Comparison of ENCODE assay signal across 14 mouse cellular contexts in the genomic region with DNA sequence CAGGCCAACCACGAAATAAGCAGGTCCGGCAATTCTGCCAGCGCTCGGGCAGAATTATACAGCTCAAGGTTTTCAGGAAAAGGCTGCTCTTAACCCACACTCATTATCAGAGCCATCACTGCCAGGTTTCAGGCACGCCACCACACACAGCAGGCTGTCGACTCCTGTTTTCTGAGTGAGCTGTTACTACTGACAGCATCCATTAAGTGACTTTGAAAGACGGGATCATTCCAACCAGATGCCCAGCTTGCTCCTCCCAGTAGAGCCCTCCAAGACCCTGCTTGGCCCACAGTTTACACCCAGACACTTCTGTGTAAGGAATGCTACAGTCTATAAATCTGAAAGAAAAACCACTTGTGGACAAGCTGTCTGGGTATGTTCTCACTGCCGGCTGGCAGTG. TPM values are rescaled to one million over a fixed set of nuclear protein-coding genes. Genes with fewer than 3 reads are reported as not detected.
A peak's percentile ranks its signal among the peaks of the same experiment; 100 is the strongest.
DNase-seq lines count a peak whose midpoint lies in the region; ATAC-seq and TF ChIP-seq lines count a peak whose summit lies in the region.
"Had no signal": no experiment of that assay in that cellular context is flagged by ENCODE, and none has a peak within 500 bp of the region (broad histone marks: within the 10 kb centered on the region; RNA-seq: fewer than 3 reads in every experiment).

No protein-coding gene starts in this region.

- no peak for TF ChIP-seq CTCF in lung, embryonic 14.5 days (IDR thresholded peaks at IDR 0.05; ENCODE audit: low read depth)

- H3K9ac ChIP-seq in lung, embryonic 14.5 days, result no peak overlapping the region
- no peak overlapping the region for H3K9ac ChIP-seq in embryonic facial prominence, embryonic 14.5 days (ENCODE audit: low read depth, low read length)
- H3K9ac ChIP-seq in neural tube, embryonic 13.5 days, result no peak overlapping the region
- H3K9ac ChIP-seq: embryonic facial prominence, embryonic 12.5 days; limb, embryonic 13.5 days had no signal

- peaks cover 42% of the 10 kb centered on the region for H3K36me3 ChIP-seq in heart, embryonic 10.5 days
- H3K36me3 ChIP-seq in lung, embryonic 14.5 days (ENCODE audit: insufficient read depth), result peaks cover 40% of the 10 kb centered on the region
- peaks cover 37% of the 10 kb centered on the region for H3K36me3 ChIP-seq in embryonic facial prominence, embryonic 14.5 days (ENCODE audit: control insufficient read depth, insufficient read depth, low read length)
- H3K36me3 ChIP-seq in neural tube, embryonic 13.5 days, result peaks cover 38% of the 10 kb centered on the region

- no peak overlapping the region for H3K4me3 ChIP-seq in heart, embryonic 10.5 days
- H3K4me3 ChIP-seq in lung, embryonic 14.5 days (ENCODE audit: low read depth, low read length), result no peak overlapping the region
- H3K4me3 ChIP-seq in embryonic facial prominence, embryonic 14.5 days (ENCODE audit: low read depth, low read length), result no peak overlapping the region
- H3K4me3 ChIP-seq in neural tube, embryonic 13.5 days, result no peak overlapping the region
- H3K4me3 ChIP-seq: embryonic facial prominence, embryonic 12.5 days; limb, embryonic 13.5 days had no signal

- 0 out of 2 replicates have a peak overlapping the region, but pooled peaks have one; percentile 22 for H3K27ac ChIP-seq in heart, embryonic 10.5 days
- peak overlapping the region; percentile 25; the same call in 1 of the 2 replicates for H3K27ac ChIP-seq in lung, embryonic 14.5 days (ENCODE audit: low read depth)
- no peak overlapping the region for H3K27ac ChIP-seq in embryonic facial prominence, embryonic 14.5 days (replicated peaks; ENCODE audit: low read depth, low read length)
- H3K27ac ChIP-seq in neural tube, embryonic 13.5 days (replicated peaks), result no peak overlapping the region
- H3K27ac ChIP-seq: embryonic facial prominence, embryonic 12.5 days; limb, embryonic 13.5 days had no signal

- no peak overlapping the region for H3K4me2 ChIP-seq in lung, embryonic 14.5 days
- no peak overlapping the region for H3K4me2 ChIP-seq in embryonic facial prominence, embryonic 14.5 days (ENCODE audit: low read depth, low read length)
- H3K4me2 ChIP-seq in neural tube, embryonic 13.5 days, result no peak overlapping the region
- H3K4me2 ChIP-seq: embryonic facial prominence, embryonic 12.5 days; limb, embryonic 13.5 days had no signal

- H3K27me3 ChIP-seq in heart, embryonic 10.5 days (ENCODE audit: insufficient read depth, poor library complexity, severe bottlenecking), result no peaks in the 10 kb centered on the region
- H3K27me3 ChIP-seq in lung, embryonic 14.5 days (ENCODE audit: insufficient read depth, low read length), result no peaks in the 10 kb centered on the region
- no peaks in the 10 kb centered on the region for H3K27me3 ChIP-seq in embryonic facial prominence, embryonic 14.5 days (replicated peaks; ENCODE audit: control insufficient read depth, insufficient read depth, low read length)
- no peaks in the 10 kb centered on the region for H3K27me3 ChIP-seq in neural tube, embryonic 13.5 days
- H3K27me3 ChIP-seq: embryonic facial prominence, embryonic 12.5 days; limb, embryonic 13.5 days had no signal

- H3K9me3 ChIP-seq in heart, embryonic 10.5 days, result no peaks in the 10 kb centered on the region
- H3K9me3 ChIP-seq in lung, embryonic 14.5 days (ENCODE audit: low read depth, low read length), result no peaks in the 10 kb centered on the region
- H3K9me3 ChIP-seq in embryonic facial prominence, embryonic 14.5 days (ENCODE audit: control insufficient read depth, low read length), result no peaks in the 10 kb centered on the region
- H3K9me3 ChIP-seq in neural tube, embryonic 13.5 days, result no peaks in the 10 kb centered on the region
- H3K9me3 ChIP-seq: embryonic facial prominence, embryonic 12.5 days; limb, embryonic 13.5 days had no signal

- DNase-seq in heart, embryonic 10.5 days (ENCODE audit: low spot score), result no peak
- no peak for DNase-seq in heart, postnatal 14 days
- no peak for DNase-seq in lung, embryonic 14.5 days
- no peak for DNase-seq in lung, postnatal 25 days (ENCODE audit: low spot score)
- no peak for DNase-seq in embryonic facial prominence, embryonic 14.5 days (ENCODE audit: low spot score)
- no peak for DNase-seq in urinary bladder, postnatal 14 days (ENCODE audit: low spot score)
- DNase-seq: adrenal gland, postnatal 10 days; heart, postnatal 4 days had no signal

- ATAC-seq in lung, embryonic 14.5 days (ENCODE audit: insufficient read depth), result peak; percentile 32; the same call in 1 of the 2 replicates
- peak; percentile 68 for ATAC-seq in embryonic facial prominence, embryonic 14.5 days (ENCODE audit: low read depth)
- ATAC-seq in neural tube, embryonic 13.5 days (ENCODE audit: low read depth), result peak; percentile 42; the same call in 1 of the 2 replicates

- 43% methylated on average over 8 of the region's 8 CpGs for WGBS in heart, embryonic 10.5 days
- WGBS in lung, embryonic 14.5 days, result 41% methylated on average over 8 of the region's 8 CpGs
- 47% methylated on average over 8 of the region's 8 CpGs for WGBS in embryonic facial prominence, embryonic 14.5 days
- 57% methylated on average over 8 of the region's 8 CpGs for WGBS in neural tube, embryonic 13.5 days

- H3K4me1 ChIP-seq in heart, embryonic 10.5 days, result peaks cover 51% of the 10 kb centered on the region
- no peaks in the 10 kb centered on the region; the same call in 1 of the 2 replicates for H3K4me1 ChIP-seq in lung, embryonic 14.5 days (ENCODE audit: insufficient read depth)
- H3K4me1 ChIP-seq in embryonic facial prominence, embryonic 14.5 days (ENCODE audit: control insufficient read depth, insufficient read depth, low read length), result no peaks in the 10 kb centered on the region; the same call in 1 of the 2 replicates
- peaks cover 19% of the 10 kb centered on the region for H3K4me1 ChIP-seq in neural tube, embryonic 13.5 days (replicated peaks)

- intact Hi-C loops in heart, postnatal 14 days (cut with DNase I), result no loop called here

RNA-seq across cellular contexts. Expression of gene Cttnbp2nl, which starts 12.9 kb away (rescaled TPM):
- polyA plus RNA-seq in heart, embryonic 10.5 days (2016; fragmentation: Nextera tagmentation; extraction: Ambion mirVana), result 35.9 and 37.4 TPM in 2 replicates
- total RNA-seq in heart, postnatal 14 days (2021), result 10 to 100 TPM; 30.2 to 31.3 TPM
- 38.5 and 42.3 TPM in 2 replicates for polyA plus RNA-seq in lung, embryonic 14.5 days (2014; fragmentation: Nextera tagmentation; extraction: Ambion mirVana)
- 27.4 and 29.4 TPM in 2 replicates for polyA plus RNA-seq in embryonic facial prominence, embryonic 14.5 days (2014; fragmentation: Nextera tagmentation; extraction: Ambion mirVana)
- 52.8 and 59.4 TPM in 2 replicates for polyA plus RNA-seq in neural tube, embryonic 13.5 days (2015; fragmentation: Nextera tagmentation; extraction: Ambion mirVana)

RNA-seq across cellular contexts. Expression of gene 4930564D02Rik, which starts 26.6 kb away (rescaled TPM):
- polyA plus RNA-seq in heart, embryonic 10.5 days (2016; fragmentation: Nextera tagmentation; extraction: Ambion mirVana), result not detected in 2 replicates
- not detected for total RNA-seq in heart, postnatal 14 days (2021)
- polyA plus RNA-seq in lung, embryonic 14.5 days (2014; fragmentation: Nextera tagmentation; extraction: Ambion mirVana), result not detected in 2 replicates
- polyA plus RNA-seq in embryonic facial prominence, embryonic 14.5 days (2014; fragmentation: Nextera tagmentation; extraction: Ambion mirVana), result not detected in 2 replicates
- polyA plus RNA-seq in neural tube, embryonic 13.5 days (2015; fragmentation: Nextera tagmentation; extraction: Ambion mirVana), result not detected in 2 replicates
- total RNA-seq: adrenal gland, postnatal 10 days; heart, postnatal 4 days; layer of hippocampus, postnatal 10 days; midbrain, postnatal 0 days had no signal
- polyA plus RNA-seq: embryonic facial prominence, embryonic 12.5 days; kidney, embryonic 14.5 days; limb, embryonic 13.5 days; midbrain, postnatal 0 days had no signal

Comparison
In these comparisons a context has a peak if more than half of its experiments do, and no peak if none do; other contexts are left out.
1. H3K27ac ChIP-seq: peak in heart, embryonic 10.5 days (single experiment) and lung, embryonic 14.5 days (single experiment); none in embryonic facial prominence, embryonic 14.5 days (single experiment) and neural tube, embryonic 13.5 days (single experiment).
2. Peak in every context shown above with its lines, with median percentiles within 50 percentile points of each other: ATAC-seq.